Mouse (Mus musculus): ENCODE results near the gene Nisch.

The Nisch gene

DNA sequence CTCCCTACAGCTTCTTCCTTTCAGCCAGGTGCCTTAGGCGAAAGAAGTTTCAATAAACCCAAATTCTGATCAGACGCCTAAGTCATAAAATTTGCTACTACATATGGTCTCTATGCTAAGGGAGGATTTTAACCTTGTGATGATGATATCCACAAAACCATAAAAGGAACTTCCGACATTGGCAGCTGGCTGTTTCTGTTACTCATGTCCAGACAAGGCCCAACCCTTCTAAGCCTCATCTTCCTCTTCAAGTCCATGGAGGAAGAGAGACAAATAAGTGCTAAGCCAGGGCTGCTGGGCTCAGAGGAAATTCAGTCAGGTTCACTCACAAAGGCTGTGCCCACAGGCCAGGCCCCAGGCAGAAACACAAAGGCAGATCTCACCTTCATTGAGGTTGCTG is 27.4 kb downstream of the Nisch start:
- DNase-seq, result no peak

DNA sequence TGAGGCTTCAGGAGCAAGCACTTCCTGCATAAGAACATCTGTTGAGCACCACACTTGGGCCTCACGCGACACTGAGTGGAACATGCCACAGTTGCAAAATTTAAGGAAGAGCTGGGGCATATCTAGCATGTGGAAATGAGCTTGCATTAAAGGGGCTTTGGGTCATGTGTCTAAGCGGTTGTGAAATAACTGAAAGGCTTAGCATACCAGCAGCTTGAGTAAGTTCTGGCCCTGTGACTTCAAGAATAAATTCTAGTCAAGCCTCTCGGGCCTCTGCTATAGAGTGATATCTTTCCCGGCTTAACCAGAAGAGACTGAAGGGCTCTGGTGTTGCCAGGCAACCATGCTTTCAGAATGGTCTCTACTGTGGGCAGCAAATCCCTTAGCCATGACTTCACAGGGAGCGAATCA is 28.0 kb downstream of the Nisch start:
- DNase-seq, result no peak

- DNase-seq, result no peak
These were observed 30.1 kb downstream of the Nisch start for GRCm38 (mm10) chr14:31186656-31187055.

GRCm38 (mm10) chr14:31184195-31184594 is 32.6 kb downstream of the Nisch start:
- no peak for DNase-seq

DNA sequence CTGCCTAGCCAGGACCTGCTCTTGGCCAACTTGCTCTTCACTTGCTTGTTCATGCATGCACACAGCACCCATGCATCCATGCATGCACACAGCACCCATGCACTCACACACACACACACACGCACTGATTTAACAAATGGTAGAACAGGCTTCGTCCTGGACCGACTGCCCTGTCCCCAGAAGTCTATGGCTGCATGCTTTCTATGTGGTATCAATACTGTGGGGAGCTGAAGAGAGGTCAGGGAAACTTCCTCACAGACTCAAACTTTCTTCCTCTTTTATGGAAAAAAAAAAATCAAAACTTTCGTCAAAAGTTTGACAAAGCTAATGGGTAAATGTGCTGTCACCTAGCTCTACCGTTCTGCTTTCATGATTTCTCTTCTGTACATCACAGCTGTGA is 33.2 kb downstream of the Nisch start:
- no peak for DNase-seq

- no peak for DNase-seq
These were observed 33.9 kb downstream of the Nisch start for GRCm38 (mm10) chr14:31182786-31183290.

DNA sequence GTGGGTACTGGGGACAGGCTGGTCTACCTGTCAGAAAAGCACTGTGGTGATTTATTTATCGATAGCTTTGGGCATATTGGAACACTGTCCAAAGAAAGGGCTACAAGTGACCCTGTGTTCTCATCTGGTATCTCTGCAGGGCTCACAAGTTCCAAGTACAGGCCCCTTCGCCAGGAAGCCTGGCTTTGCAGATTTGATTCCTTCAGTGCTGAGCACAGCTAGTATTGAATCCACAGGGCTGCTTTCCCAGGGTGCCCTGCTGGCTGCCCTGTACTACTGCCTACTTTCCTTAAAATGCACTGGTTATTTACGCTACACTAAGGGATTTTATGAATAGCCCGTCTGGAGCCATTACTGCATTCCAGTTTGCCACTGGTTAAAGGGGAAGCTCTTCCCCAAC is 35.2 kb downstream of the Nisch start:
- no peak for DNase-seq

- no peak for DNase-seq
These were observed 36.9 kb downstream of the Nisch start for GRCm38 (mm10) chr14:31179677-31180365.

DNA sequence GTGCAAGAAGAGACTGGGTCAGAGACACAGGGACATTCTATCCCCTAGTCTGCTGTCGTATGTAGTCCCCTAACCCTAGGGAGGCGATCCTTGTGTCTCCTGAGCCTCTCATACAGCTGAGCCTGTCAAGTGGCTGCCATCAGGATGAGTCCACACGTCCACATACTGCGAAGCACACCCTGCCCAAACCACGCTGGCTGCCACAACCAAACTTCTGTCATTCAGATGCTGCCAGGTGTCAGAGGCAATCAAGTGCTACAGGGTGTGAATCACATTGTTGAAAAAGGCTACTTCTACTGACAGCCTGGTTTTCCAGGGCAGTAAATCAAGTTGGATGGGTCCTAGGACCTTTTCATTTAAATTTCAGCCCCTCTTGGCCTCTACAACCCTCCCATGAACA is 39.0 kb downstream of the Nisch start:
- DNase-seq, result no peak

DNA sequence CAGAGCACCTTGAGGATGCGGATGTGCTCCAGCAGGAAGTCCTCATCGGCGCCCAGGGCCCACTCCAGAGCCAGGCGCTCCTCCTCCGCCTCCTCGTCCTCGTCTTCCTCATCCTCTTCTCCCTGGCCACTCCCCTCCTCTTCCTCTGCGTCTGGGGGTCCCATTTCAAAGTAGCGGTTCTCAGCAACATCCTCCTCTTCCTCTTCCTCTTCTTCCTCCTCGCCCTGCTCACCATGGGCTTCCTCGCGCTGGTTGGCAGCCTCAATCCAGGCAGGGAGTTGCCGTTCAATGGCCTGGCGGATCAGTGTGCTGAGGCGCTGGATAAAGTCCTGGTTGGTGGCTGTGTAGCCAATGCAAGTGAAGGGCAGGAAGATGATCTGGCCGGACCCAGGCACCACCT is 39.5 kb downstream of the Nisch start:
- no peak for DNase-seq

DNA sequence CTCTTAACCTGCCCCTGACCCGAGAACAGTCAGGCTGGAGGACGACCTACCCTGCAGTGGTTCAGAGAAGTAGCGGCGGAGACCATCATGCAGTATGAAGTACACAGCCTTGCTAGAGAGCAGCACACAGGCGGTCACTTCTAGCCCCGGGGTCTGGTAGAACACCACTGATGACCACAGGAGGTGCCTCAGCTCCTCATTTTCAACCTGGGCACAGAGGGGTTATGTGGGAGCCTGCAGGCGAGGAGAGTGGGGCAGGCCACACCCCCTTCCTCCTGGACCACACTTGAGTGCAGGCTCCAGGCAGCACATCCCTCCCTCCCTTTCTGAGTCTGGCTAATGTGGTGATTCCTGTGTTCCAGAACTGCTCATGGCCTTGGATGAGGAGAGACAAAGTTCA is 43.2 kb downstream of the Nisch start:
- DNase-seq, result no peak

GRCm38 (mm10) chr14:31172781-31173455 is 43.8 kb downstream of the Nisch start:
- no peak for DNase-seq

GRCm38 (mm10) chr14:31171821-31172220 is 44.9 kb downstream of the Nisch start:
- no peak for DNase-seq

DNA sequence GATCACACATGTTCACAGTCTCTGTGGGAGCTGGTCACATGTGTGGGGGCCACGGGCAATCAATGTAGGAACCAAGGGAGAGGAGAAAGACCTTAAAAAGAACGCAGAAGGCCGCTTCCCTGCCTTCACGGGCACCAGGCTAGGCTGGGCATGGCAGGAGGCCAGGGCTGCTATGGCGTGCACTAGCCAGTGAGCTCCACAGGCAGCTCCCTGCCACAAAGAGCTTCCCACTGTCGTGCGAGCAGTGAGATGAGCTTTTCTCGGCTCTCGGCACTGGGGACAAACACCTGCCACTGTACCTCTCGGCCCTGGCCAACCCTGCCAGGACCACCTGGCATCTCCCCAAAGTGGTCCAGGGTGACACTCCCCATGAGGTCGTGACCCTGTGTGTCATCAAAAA is 45.4 kb downstream of the Nisch start:
- DNase-seq, result no peak

DNA sequence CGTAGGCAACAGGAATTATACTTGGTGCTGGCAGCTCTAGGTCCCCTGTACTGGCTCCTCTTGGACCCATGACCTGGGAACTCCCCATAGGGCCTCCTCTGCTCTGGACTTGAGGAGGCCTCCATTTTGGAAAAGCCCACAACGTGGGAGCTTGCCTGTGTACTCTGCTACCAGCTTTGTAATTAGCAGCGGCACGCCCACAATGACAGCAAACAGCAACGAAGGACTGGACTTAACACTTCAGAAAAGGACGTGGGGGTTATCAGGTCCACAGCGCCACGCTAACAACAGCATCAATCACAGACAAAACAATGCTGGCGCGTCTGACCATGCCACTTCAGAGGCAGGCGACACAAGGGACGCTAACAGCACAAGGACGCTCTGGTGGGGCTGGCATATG is 45.8 kb downstream of the Nisch start:
- DNase-seq, result no peak

DNA sequence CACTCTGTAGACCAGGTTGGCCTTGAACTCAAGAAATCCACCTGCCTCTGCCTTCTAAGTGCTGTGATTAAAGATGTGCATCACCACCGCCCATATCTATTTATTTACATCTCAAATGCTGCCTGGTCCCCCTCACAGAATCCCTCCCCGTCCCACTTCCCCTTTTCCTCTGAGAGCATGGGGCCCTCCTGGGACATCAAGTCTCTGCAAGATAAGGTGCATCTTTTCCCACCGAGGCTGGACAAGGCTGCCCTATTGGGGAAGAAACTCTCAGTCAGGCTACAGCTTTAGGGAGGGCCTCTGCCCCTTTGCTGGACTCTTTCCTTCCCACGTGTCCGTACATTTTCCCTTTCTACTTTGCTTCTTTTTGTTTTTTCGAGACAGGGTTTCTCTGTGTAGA is 47.2 kb downstream of the Nisch start:
- DNase-seq, result no peak

- DNase-seq, result no peak
These were observed 48.3 kb downstream of the Nisch start, which contains the start of gene Stab1 for GRCm38 (mm10) chr14:31168425-31168824. Gene Stab1 (minus strand): TSS chr14:31168641.

DNA sequence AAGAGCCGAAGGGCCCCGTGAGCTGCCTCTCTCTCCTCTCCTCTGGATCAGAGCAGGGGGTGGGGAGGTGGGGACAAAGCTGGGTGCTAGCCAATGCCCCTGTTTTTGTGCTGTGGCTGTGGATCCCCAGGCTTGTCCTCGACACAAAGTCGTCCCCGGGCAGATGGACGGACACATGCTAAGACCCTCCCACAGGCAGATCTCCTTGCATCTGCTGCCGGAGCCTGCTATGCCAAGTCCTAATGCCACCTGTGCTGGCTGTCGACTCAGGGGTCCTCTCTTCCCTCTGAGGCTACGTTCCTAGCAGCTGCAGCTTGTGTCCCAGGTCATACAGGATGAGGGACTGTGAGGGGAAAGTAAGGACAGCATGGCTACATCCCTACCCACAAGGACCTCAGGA is 49.9 kb downstream of the Nisch start:
- peak; percentile 28 for DNase-seq

DNA sequence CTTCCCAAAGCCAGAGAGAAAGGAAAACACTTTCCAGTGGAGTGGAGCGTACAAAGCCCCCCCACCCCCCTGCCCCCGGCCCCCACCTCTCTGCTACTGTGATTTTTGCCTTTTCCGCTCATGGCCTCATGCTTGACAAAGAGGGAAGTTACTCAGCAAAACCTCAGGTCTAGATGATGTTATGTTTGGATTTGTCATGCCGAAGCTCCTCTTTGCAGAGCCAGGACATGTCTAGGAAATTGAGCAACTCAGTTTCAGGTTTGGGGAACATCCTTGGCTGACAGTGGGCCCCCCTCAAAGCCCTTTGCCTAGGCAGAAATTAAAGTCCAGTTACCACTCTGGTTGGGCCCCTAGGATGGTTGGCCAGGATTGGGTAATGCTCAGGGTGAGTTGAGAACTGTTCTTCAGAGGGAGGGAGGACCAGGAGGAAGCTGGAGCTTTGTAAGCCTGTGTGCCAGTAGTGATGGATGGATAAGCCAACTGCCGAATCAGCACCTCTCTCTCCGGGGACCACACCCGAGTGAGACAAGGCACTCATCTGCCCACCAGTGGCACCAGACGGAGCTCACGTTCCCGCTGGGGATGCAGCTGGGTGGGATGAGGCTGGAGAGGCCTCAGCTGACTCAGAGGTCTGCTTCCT is 50.6 kb downstream of the Nisch start:
- peak; percentile 10 for DNase-seq

DNA sequence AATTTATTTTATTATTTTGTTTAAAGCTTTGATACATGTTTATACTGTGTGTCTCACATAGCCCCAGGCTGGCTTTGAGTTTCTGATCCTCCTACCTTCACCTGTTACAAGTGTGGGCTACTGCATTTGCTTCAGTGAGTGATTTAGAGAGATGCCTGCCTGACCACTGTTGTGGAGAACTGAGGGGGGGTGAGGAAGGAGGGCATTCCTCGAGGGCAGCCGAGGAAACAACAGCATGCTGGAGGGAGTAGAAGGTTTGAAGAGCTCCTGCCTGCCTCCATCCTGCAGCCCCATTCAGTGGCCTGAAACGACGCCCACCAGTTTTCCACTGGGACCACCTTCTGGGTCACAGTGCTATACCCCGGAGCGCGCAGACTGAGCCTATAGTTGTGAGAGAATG is 51.3 kb downstream of the Nisch start:
- no peak for DNase-seq

DNA sequence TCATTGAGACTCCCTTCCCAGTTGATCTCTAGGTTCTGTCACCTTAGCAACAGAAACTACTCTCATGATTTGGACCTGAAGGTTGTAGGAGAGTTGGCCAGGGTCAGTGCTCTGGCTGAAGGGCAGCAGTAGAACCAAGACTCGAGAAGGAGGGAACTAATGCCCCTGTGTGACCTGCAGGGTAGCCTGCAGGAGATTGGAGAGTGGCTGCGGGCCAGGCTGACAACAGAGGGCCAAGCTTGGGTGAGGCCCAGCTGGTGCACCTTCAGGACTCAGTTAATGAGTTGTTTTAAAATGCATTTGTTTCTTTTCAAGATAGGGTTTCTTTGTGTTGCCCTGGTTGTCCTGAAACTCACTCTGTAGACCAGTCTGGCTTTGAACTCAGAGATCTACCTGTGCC is 51.7 kb downstream of the Nisch start:
- no peak for DNase-seq

DNA sequence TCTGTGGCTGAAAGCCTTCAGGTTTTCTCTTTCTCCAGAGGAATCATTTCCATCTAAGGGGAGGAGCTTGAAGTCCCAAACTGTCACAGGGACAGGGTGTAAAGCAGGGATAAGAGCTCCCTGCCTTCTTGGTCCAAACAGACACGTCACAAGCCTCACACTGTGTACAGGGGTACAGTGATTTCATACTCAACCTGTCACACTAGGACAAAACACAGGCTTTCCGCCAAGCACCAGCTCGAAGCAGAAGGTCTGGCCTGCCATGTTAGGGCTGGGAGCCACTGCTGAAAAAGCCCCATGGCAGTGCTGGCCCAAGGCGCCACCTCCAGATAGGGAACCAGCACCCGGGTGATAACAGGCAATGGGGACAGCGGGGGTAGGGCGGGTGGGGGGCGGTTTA is 52.7 kb downstream of the Nisch start:
- DNase-seq, result no peak

GRCm38 (mm10) chr14:31161638-31162037 is 55.1 kb downstream of the Nisch start:
- no peak for DNase-seq

- no peak for DNase-seq
These were observed 55.6 kb downstream of the Nisch start for GRCm38 (mm10) chr14:31161191-31161590.

Data from retina, postnatal 1 day (tissue).